Mouse (Mus musculus): ENCODE measurements around the gene Zfp518b. TPM values are rescaled to one million over a fixed set of nuclear protein-coding genes. Genes with fewer than 3 reads are reported as not detected.
A peak's percentile ranks its signal among the peaks of the same experiment; 100 is the strongest.

Gene Zfp518b
- polyA plus RNA-seq (2015; fragmentation: Nextera tagmentation; extraction: Ambion mirVana) = 13.2 and 16.6 TPM in 2 replicates

DNA sequence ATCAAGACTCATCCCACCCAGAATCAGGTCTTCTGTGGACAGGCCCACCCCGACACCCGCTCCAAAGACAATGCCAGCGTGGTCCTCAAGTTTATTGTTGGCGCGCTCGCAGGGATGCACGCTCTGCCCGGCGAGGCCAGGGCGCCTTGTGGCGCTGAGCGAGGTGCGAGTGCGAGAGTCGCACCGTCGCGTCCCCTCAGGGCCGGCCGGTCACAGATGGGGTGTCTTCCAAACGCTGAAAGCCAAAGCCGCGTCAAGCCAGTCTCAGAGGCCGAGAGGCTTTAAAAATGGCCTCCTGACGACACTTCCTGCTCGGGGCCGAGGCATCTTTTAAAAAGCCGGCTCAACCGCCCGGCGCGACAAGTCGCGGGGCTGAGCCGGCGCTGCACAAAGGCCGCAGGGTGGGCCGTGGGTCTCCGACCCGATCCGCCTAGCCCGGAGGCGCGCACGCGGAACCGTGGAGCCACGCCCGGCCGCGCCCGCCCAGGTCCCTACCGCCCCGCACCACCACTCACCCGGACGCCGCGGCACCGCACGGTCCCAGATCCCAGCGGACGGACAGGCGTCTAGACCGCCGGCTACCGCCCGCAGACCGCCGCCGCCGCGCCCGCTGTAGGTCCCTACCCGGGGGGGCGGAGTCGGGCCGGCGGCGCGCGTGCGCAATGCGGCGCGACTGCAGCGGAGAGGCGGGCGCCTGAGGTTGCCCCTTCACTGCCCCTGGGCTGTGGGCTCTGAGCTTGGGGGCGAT, at the start of gene Zfp518b:
Gene Zfp518b, minus strand, starts transcription at position 663 of the 748 bp plus-strand sequence.
- no peaks in the 10 kb centered on the region for H3K9me3 ChIP-seq (ENCODE audit: control insufficient read depth, low read length)
- peaks cover 5% of the 10 kb centered on the region for H3K4me1 ChIP-seq (replicated peaks; ENCODE audit: control insufficient read depth, insufficient read depth, low read length)
- H3K4me3 ChIP-seq (ENCODE audit: low read length) = peak within 1 kb of the TSS; percentile 81
- no peaks in the 10 kb centered on the region for H3K27me3 ChIP-seq (ENCODE audit: control insufficient read depth, insufficient read depth, low read depth, low read length)
- ATAC-seq (ENCODE audit: low read depth) = peak; percentile 96
- peak within 1 kb of the TSS; percentile 75 for H3K27ac ChIP-seq (ENCODE audit: low read length)
- peaks cover 24% of the 10 kb centered on the region for H3K36me3 ChIP-seq (ENCODE audit: control insufficient read depth, insufficient read depth, low read length)
- H3K4me2 ChIP-seq (ENCODE audit: low read depth, low read length) = peak within 1 kb of the TSS; percentile 88
- WGBS = 1% methylated on average over 71 of the region's 89 CpGs
- H3K9ac ChIP-seq (ENCODE audit: low read length) = peak within 1 kb of the TSS; percentile 90

GRCm38 (mm10) chr5:38708940-38709581, 24.4 kb upstream of the Zfp518b start:
- no peak for ATAC-seq (ENCODE audit: low read depth)
- no peaks in the 10 kb centered on the region for H3K4me1 ChIP-seq (replicated peaks; ENCODE audit: control insufficient read depth, insufficient read depth, low read length)
- 64% methylated on average over 11 of the region's 11 CpGs for WGBS
- H3K27me3 ChIP-seq (ENCODE audit: control insufficient read depth, insufficient read depth, low read depth, low read length) = no peaks in the 10 kb centered on the region
- no peak overlapping the region for H3K27ac ChIP-seq (ENCODE audit: low read length)
- no peak overlapping the region for H3K4me3 ChIP-seq (ENCODE audit: low read length)
- no peak overlapping the region for H3K4me2 ChIP-seq (ENCODE audit: low read depth, low read length)
- no peaks in the 10 kb centered on the region for H3K36me3 ChIP-seq (ENCODE audit: control insufficient read depth, insufficient read depth, low read length)
- no peak overlapping the region for H3K9ac ChIP-seq (ENCODE audit: low read length)
- H3K9me3 ChIP-seq (ENCODE audit: control insufficient read depth, low read length) = no peaks in the 10 kb centered on the region

- no peak overlapping the region for H3K4me2 ChIP-seq (ENCODE audit: low read depth, low read length)
- 72% methylated on average over 7 of the region's 7 CpGs for WGBS
- ATAC-seq (ENCODE audit: low read depth) = no peak
Observed at GRCm38 (mm10) chr5:38707364-38708075, 22.9 kb upstream of the Zfp518b start.

GRCm38 (mm10) chr5:38702941-38703340, 18.3 kb upstream of the Zfp518b start:
- no peak overlapping the region for H3K4me2 ChIP-seq (ENCODE audit: low read depth, low read length)
- no peak for ATAC-seq (ENCODE audit: low read depth)
- H3K27me3 ChIP-seq (ENCODE audit: control insufficient read depth, insufficient read depth, low read depth, low read length) = no peaks in the 10 kb centered on the region
- H3K4me1 ChIP-seq (replicated peaks; ENCODE audit: control insufficient read depth, insufficient read depth, low read length) = no peaks in the 10 kb centered on the region
- H3K36me3 ChIP-seq (ENCODE audit: control insufficient read depth, insufficient read depth, low read length) = no peaks in the 10 kb centered on the region
- no peak overlapping the region for H3K27ac ChIP-seq (ENCODE audit: low read length)
- no peaks in the 10 kb centered on the region for H3K9me3 ChIP-seq (ENCODE audit: control insufficient read depth, low read length)
- 81% methylated on average over 6 of the region's 6 CpGs for WGBS
- no peak overlapping the region for H3K9ac ChIP-seq (ENCODE audit: low read length)
- H3K4me3 ChIP-seq (ENCODE audit: low read length) = no peak overlapping the region

More at GRCm38 (mm10) chr5:38707364-38708075, 22.9 kb upstream of the Zfp518b start:
- H3K4me1 ChIP-seq (replicated peaks; ENCODE audit: control insufficient read depth, insufficient read depth, low read length) = no peaks in the 10 kb centered on the region
- H3K9me3 ChIP-seq (ENCODE audit: control insufficient read depth, low read length) = no peaks in the 10 kb centered on the region
- no peaks in the 10 kb centered on the region for H3K36me3 ChIP-seq (ENCODE audit: control insufficient read depth, insufficient read depth, low read length)
- H3K4me3 ChIP-seq (ENCODE audit: low read length) = no peak overlapping the region
- no peaks in the 10 kb centered on the region for H3K27me3 ChIP-seq (ENCODE audit: control insufficient read depth, insufficient read depth, low read depth, low read length)
- H3K9ac ChIP-seq (ENCODE audit: low read length) = no peak overlapping the region
- H3K27ac ChIP-seq (ENCODE audit: low read length) = no peak overlapping the region

DNA sequence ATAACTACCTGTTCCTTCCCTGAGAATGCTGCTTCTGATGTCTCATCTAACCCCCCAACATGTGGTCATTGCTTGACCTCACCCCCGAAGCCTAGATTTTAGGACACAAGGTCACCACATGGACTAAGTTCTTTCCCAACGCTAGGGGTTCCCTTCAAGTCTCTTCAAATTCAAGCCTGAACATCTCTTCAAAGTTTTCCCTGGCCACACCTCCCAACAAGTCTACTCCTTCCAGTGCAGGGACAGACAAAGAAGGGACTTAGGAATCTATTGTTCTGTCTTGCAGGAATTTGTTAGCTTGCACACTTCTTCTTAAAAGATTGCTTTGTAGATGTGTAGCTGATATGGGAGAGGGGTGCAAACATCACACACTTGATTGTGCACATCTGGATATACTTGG, 17.5 kb upstream of the Zfp518b start:
- Histone ChIP-seq H3K27me3 (ENCODE audit: control insufficient read depth, insufficient read depth, low read depth, low read length) (no peaks in the 10 kb centered on the region), H3K4me2 (ENCODE audit: low read depth, low read length) (no peak overlapping the region), H3K9me3 (ENCODE audit: control insufficient read depth, low read length) (no peaks in the 10 kb centered on the region), H3K4me3 (ENCODE audit: low read length) (no peak overlapping the region), H3K9ac (ENCODE audit: low read length) (no peak overlapping the region), H3K36me3 (ENCODE audit: control insufficient read depth, insufficient read depth, low read length) (no peaks in the 10 kb centered on the region), H3K27ac (ENCODE audit: low read length) (no peak overlapping the region), H3K4me1 (replicated peaks; ENCODE audit: control insufficient read depth, insufficient read depth, low read length) (no peaks in the 10 kb centered on the region)
- no peak for ATAC-seq (ENCODE audit: low read depth)
- WGBS = 68% methylated on average over 2 of the region's 2 CpGs

GRCm38 (mm10) chr5:38698466-38698865, 13.8 kb upstream of the Zfp518b start:
- H3K36me3 ChIP-seq (ENCODE audit: control insufficient read depth, insufficient read depth, low read length) = no peaks in the 10 kb centered on the region
- 71% methylated on average over 5 of the region's 5 CpGs for WGBS
- no peaks in the 10 kb centered on the region for H3K9me3 ChIP-seq (ENCODE audit: control insufficient read depth, low read length)
- no peaks in the 10 kb centered on the region for H3K27me3 ChIP-seq (ENCODE audit: control insufficient read depth, insufficient read depth, low read depth, low read length)
- H3K4me3 ChIP-seq (ENCODE audit: low read length) = no peak overlapping the region
- H3K4me1 ChIP-seq (replicated peaks; ENCODE audit: control insufficient read depth, insufficient read depth, low read length) = no peaks in the 10 kb centered on the region
- H3K4me2 ChIP-seq (ENCODE audit: low read depth, low read length) = no peak overlapping the region
- ATAC-seq (ENCODE audit: low read depth) = no peak
- no peak overlapping the region for H3K9ac ChIP-seq (ENCODE audit: low read length)
- H3K27ac ChIP-seq (ENCODE audit: low read length) = no peak overlapping the region

- 48% methylated on average over 3 of the region's 3 CpGs for WGBS
- H3K4me1 ChIP-seq (replicated peaks; ENCODE audit: control insufficient read depth, insufficient read depth, low read length) = no peaks in the 10 kb centered on the region
Observed at GRCm38 (mm10) chr5:38698046-38698445, 13.4 kb upstream of the Zfp518b start.

DNA sequence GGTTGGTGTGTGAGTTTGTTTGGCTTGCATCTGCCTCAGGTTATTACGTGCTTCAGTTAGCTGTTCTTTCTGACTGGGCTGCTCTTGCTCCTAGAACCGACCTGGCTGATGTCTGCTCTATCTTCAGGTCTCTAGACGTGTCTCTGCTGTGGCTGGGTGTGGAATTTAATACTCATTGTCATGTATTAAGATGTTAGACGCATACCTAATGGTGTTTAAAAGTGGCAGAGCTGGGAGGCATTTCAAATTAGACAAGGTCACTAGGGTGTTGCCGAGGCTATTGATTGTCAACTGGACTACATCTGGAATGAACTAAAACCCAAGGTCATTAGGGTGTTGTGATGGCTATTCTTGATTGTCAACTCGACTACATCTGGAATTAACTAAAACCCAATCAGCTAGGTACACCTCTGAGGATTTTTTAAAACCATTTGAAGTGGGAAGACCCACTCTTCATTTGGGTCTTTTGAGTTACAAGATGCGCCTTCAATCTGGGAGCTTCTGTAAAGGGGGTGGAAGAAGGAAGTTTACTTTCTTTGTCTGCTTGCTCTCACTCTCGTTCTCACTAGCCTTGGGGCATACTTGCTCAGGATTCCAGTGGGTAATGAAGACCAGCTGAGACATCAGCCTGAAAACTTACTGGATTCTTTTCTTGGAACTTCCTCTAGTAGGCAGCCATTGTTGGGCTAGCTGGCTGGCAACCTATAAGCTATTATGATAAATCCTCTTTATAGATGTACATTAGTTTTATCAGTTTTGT, 12.2 kb upstream of the Zfp518b start:
- H3K9me3 ChIP-seq (ENCODE audit: control insufficient read depth, low read length) = no peaks in the 10 kb centered on the region
- H3K27me3 ChIP-seq (ENCODE audit: control insufficient read depth, insufficient read depth, low read depth, low read length) = no peaks in the 10 kb centered on the region
- no peak for ATAC-seq (ENCODE audit: low read depth)
- H3K9ac ChIP-seq (ENCODE audit: low read length) = no peak overlapping the region
- no peak overlapping the region for H3K27ac ChIP-seq (ENCODE audit: low read length)
- H3K4me3 ChIP-seq (ENCODE audit: low read length) = no peak overlapping the region
- H3K4me2 ChIP-seq (ENCODE audit: low read depth, low read length) = no peak overlapping the region
- WGBS = 73% methylated on average over 8 of the region's 8 CpGs
- H3K4me1 ChIP-seq (replicated peaks; ENCODE audit: control insufficient read depth, insufficient read depth, low read length) = no peaks in the 10 kb centered on the region
- no peaks in the 10 kb centered on the region for H3K36me3 ChIP-seq (ENCODE audit: control insufficient read depth, insufficient read depth, low read length)

More at GRCm38 (mm10) chr5:38698046-38698445, 13.4 kb upstream of the Zfp518b start:
- Histone ChIP-seq H3K27ac (ENCODE audit: low read length) (no peak overlapping the region), H3K9me3 (ENCODE audit: control insufficient read depth, low read length) (no peaks in the 10 kb centered on the region), H3K36me3 (ENCODE audit: control insufficient read depth, insufficient read depth, low read length) (no peaks in the 10 kb centered on the region), H3K4me2 (ENCODE audit: low read depth, low read length) (no peak overlapping the region), H3K27me3 (ENCODE audit: control insufficient read depth, insufficient read depth, low read depth, low read length) (no peaks in the 10 kb centered on the region), H3K4me3 (ENCODE audit: low read length) (no peak overlapping the region), H3K9ac (ENCODE audit: low read length) (no peak overlapping the region)
- ATAC-seq (ENCODE audit: low read depth) = no peak

All from lung, embryonic 16.5 days (tissue).